Mouse (Mus musculus): ENCODE measurements around the gene Calcrl. TPM values are rescaled to one million over a fixed set of nuclear protein-coding genes. Genes with fewer than 3 reads are reported as not detected.

Calcrl gene
- polyA plus RNA-seq, 1 experiment from 2014 or later, result 38.3 TPM

DNA sequence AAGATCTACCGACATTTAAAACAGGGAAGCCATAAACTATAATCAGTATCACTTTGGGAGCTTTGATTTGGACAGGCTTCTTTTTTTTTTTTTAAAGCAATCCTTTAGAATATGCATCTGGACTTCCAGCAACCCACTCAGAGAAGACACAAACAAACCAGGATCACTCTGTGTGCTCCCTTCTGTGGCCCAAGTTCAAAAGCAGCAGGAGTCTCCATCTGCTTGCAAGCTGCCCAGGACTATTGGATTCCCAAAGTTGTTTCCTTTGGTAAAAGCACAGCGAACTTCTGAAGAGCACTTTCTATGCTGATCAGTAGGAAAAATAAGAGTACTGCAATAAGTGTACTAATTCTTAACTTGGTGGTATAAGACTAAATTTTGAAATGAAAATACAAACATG lies 130.6 kb downstream of the Calcrl start:
- H3K9ac ChIP-seq, result no peak overlapping the region
- H3K4me3 ChIP-seq (replicated peaks), result no peak overlapping the region
- H3K4me1 ChIP-seq, result no peaks in the 10 kb centered on the region
- no peak overlapping the region for H3K4me2 ChIP-seq
- H3K27ac ChIP-seq, result no peak overlapping the region
- H3K9me3 ChIP-seq, result no peaks in the 10 kb centered on the region
- no peaks in the 10 kb centered on the region for H3K36me3 ChIP-seq
- ATAC-seq (ENCODE audit: insufficient read depth, low FRiP score, low read depth), result no peak
- WGBS, result 49% methylated on average over 2 of the region's 2 CpGs
- H3K27me3 ChIP-seq (replicated peaks), result no peaks in the 10 kb centered on the region

- Histone ChIP-seq H3K4me3 (replicated peaks) (no peak overlapping the region), H3K27me3 (replicated peaks) (no peaks in the 10 kb centered on the region), H3K4me1 (no peaks in the 10 kb centered on the region), H3K9ac (no peak overlapping the region), H3K27ac (no peak overlapping the region), H3K36me3 (no peaks in the 10 kb centered on the region), H3K4me2 (no peak overlapping the region), H3K9me3 (no peaks in the 10 kb centered on the region)
- 92% methylated on average over 4 of the region's 4 CpGs for WGBS
- no peak for ATAC-seq (ENCODE audit: insufficient read depth, low FRiP score, low read depth)
Observed at GRCm38 (mm10) chr2:84292351-84293000, 132.7 kb downstream of the Calcrl start.

DNA sequence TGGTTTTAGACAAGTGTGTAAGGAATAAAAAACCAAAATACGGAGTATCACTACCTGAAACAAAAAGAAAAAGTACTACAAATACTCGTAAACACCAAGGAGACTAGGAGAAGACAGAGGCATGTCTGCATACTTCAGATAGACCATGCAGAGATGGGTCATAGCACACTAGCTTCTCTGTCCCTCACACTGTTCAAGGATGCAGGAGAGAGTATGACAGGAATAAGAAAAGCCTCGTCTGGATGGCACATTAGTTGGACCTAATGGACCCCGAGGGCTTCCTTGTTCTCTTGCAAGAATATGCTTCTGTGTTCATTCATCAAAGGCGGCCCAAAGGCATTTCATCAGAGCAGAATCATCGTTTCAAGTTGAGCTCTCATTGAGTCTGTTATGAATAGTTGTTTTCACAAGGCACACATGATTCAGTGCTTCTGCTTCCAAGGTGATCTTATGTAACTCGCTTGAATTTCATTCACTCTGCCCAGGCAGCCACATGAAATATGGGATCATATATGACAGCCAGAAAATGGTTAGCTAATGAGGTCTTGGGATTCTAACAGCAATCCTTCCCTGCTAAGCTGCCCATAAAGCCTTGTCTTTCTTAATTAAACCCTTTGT lies 136.2 kb downstream of the Calcrl start:
- no peaks in the 10 kb centered on the region for H3K36me3 ChIP-seq
- no peak overlapping the region for H3K9ac ChIP-seq
- H3K27me3 ChIP-seq (replicated peaks), result no peaks in the 10 kb centered on the region
- no peak overlapping the region for H3K27ac ChIP-seq
- no peak overlapping the region for H3K4me2 ChIP-seq
- H3K4me3 ChIP-seq (replicated peaks), result no peak overlapping the region
- H3K4me1 ChIP-seq, result no peaks in the 10 kb centered on the region
- ATAC-seq (ENCODE audit: insufficient read depth, low FRiP score, low read depth), result no peak
- 70% methylated on average over 7 of the region's 7 CpGs for WGBS
- no peaks in the 10 kb centered on the region for H3K9me3 ChIP-seq

Other genes with a start within 250 kb of the Calcrl start
- 44.2 and 47.4 TPM in 2 replicates for gene Tfpi, start 51.4 kb upstream of the Calcrl start, polyA plus RNA-seq (2015; fragmentation: Nextera tagmentation; extraction: Ambion mirVana)
- gene Ctnnd1, start 225.4 kb upstream of the Calcrl start, polyA plus RNA-seq (2015; fragmentation: Nextera tagmentation; extraction: Ambion mirVana), result 60.0 and 71.9 TPM in 2 replicates
- 0.18 and 0.22 TPM in 2 replicates for gene Btbd18, start 233.7 kb upstream of the Calcrl start, polyA plus RNA-seq (2015; fragmentation: Nextera tagmentation; extraction: Ambion mirVana)
- gene Selenoh, start 245.4 kb upstream of the Calcrl start, polyA plus RNA-seq (2015; fragmentation: Nextera tagmentation; extraction: Ambion mirVana), result 221 and 237 TPM in 2 replicates

Measured in stomach, embryonic 15.5 days (tissue).